19 mouse cellular contexts compared by ENCODE assay signal in genomic region chr14:28278951-28279350, GRCm38 (mm10).
"Had no signal": no experiment of that assay in that cellular context is flagged by ENCODE, and none has a peak within 500 bp of the region (broad histone marks: within the 10 kb centered on the region; RNA-seq: fewer than 3 reads in every experiment).

No protein-coding gene starts in this region.

- H3K36me3 ChIP-seq: limb, embryonic 10.5 days; limb, embryonic 13.5 days; liver, embryonic 12.5 days; liver, embryonic 15.5 days; lung, embryonic 15.5 days; midbrain, embryonic 13.5 days; neural tube, embryonic 13.5 days had no signal

- H3K27me3 ChIP-seq: limb, embryonic 13.5 days; liver, embryonic 15.5 days; lung, embryonic 15.5 days; midbrain, embryonic 13.5 days; neural tube, embryonic 13.5 days had no signal

- H3K27ac ChIP-seq: limb, embryonic 10.5 days; limb, embryonic 13.5 days; liver, embryonic 12.5 days; liver, embryonic 15.5 days; lung, embryonic 15.5 days; midbrain, embryonic 13.5 days; neural tube, embryonic 13.5 days had no signal

- H3K4me2 ChIP-seq: limb, embryonic 13.5 days; liver, embryonic 12.5 days; liver, embryonic 15.5 days; lung, embryonic 15.5 days; midbrain, embryonic 13.5 days; neural tube, embryonic 13.5 days had no signal

- H3K9ac ChIP-seq: limb, embryonic 13.5 days; liver, embryonic 12.5 days; liver, embryonic 15.5 days; lung, embryonic 15.5 days; midbrain, embryonic 13.5 days; neural tube, embryonic 13.5 days had no signal

- H3K9me3 ChIP-seq: limb, embryonic 10.5 days; limb, embryonic 13.5 days; liver, embryonic 12.5 days; liver, embryonic 15.5 days; lung, embryonic 15.5 days; midbrain, embryonic 13.5 days; neural tube, embryonic 13.5 days had no signal

- DNase-seq: kidney, adult 9 months; kidney, postnatal 14 days; kidney, postnatal 4 days; liver; lung, adult 18-20 months; lung, postnatal 10 days; lung, postnatal 4 days; retina, postnatal 1 day; thymus, adult 18-20 months; thymus, postnatal 36 days had no signal

- H3K4me1 ChIP-seq: liver, embryonic 12.5 days; liver, embryonic 15.5 days; lung, embryonic 15.5 days had no signal

- H3K4me3 ChIP-seq: limb, embryonic 10.5 days; limb, embryonic 13.5 days; liver, embryonic 12.5 days; liver, embryonic 15.5 days; lung, embryonic 15.5 days; midbrain, embryonic 13.5 days; myocyte; neural tube, embryonic 13.5 days had no signal

- ATAC-seq: liver, embryonic 12.5 days; midbrain, embryonic 13.5 days; midbrain, embryonic 16.5 days had no signal
